Mouse (Mus musculus): ENCODE results near the gene Limch1.

Gene Limch1

GRCm38 (mm10) chr5:66745390-66745995 is at the start of gene Limch1:
TSS of gene Limch1 (plus strand) at chr5:66745827.
- DNase-seq (ENCODE audit: low spot score in 2 of 2): peak in 1 of 2 experiments; percentile 50

GRCm38 (mm10) chr5:66697119-66697518 is 48.5 kb upstream of the Limch1 start:
- peak in 1 of 2 experiments; percentile 76 for DNase-seq (ENCODE audit: low spot score in 2 of 2)

GRCm38 (mm10) chr5:66699911-66700310 is 45.7 kb upstream of the Limch1 start:
- DNase-seq (ENCODE audit: low spot score in 2 of 2): no peak

GRCm38 (mm10) chr5:66701951-66702350 is 43.7 kb upstream of the Limch1 start:
- no peak for DNase-seq (ENCODE audit: low spot score in 2 of 2)

GRCm38 (mm10) chr5:66703317-66704004 is 42.2 kb upstream of the Limch1 start:
- DNase-seq (ENCODE audit: low spot score in 2 of 2): no peak

GRCm38 (mm10) chr5:66707859-66708258 is 37.8 kb upstream of the Limch1 start:
- no peak for DNase-seq (ENCODE audit: low spot score in 2 of 2)

- peak in 1 of 2 experiments; percentile 28 for DNase-seq (ENCODE audit: low spot score in 2 of 2)
Observed at GRCm38 (mm10) chr5:66710445-66711019, 35.1 kb upstream of the Limch1 start.

- no peak for DNase-seq (ENCODE audit: low spot score in 2 of 2)
Observed at GRCm38 (mm10) chr5:66712801-66713200, 32.8 kb upstream of the Limch1 start.

- DNase-seq (ENCODE audit: low spot score in 2 of 2): no peak
Observed at GRCm38 (mm10) chr5:66715498-66715931, 30.1 kb upstream of the Limch1 start.

- DNase-seq (ENCODE audit: low spot score in 2 of 2): no peak
Observed at GRCm38 (mm10) chr5:66717931-66718330, 27.7 kb upstream of the Limch1 start.

GRCm38 (mm10) chr5:66718413-66718812 is 27.2 kb upstream of the Limch1 start:
- DNase-seq (ENCODE audit: low spot score in 2 of 2): no peak

GRCm38 (mm10) chr5:66718880-66719279 is 26.7 kb upstream of the Limch1 start:
- DNase-seq (ENCODE audit: low spot score in 2 of 2): no peak

- DNase-seq (ENCODE audit: low spot score in 2 of 2): no peak
Observed at GRCm38 (mm10) chr5:66720921-66721320, 24.7 kb upstream of the Limch1 start.

- no peak for DNase-seq (ENCODE audit: low spot score in 2 of 2)
Observed at GRCm38 (mm10) chr5:66722586-66722985, 23.0 kb upstream of the Limch1 start.

GRCm38 (mm10) chr5:66723037-66723436 is 22.6 kb upstream of the Limch1 start:
- no peak for DNase-seq (ENCODE audit: low spot score in 2 of 2)

- no peak for DNase-seq (ENCODE audit: low spot score in 2 of 2)
Observed at GRCm38 (mm10) chr5:66723626-66724025, 22.0 kb upstream of the Limch1 start.

GRCm38 (mm10) chr5:66729306-66729705 is 16.3 kb upstream of the Limch1 start:
- no peak for DNase-seq (ENCODE audit: low spot score in 2 of 2)

GRCm38 (mm10) chr5:66730621-66731301 is 14.9 kb upstream of the Limch1 start:
- peak; percentile 42 to 80 for DNase-seq (ENCODE audit: low spot score in 2 of 2)

- DNase-seq (ENCODE audit: low spot score in 2 of 2): no peak
Observed at GRCm38 (mm10) chr5:66731302-66731697, 14.3 kb upstream of the Limch1 start.

GRCm38 (mm10) chr5:66733556-66733955 is 12.1 kb upstream of the Limch1 start:
- DNase-seq (ENCODE audit: low spot score in 2 of 2): no peak

GRCm38 (mm10) chr5:66739376-66739775 is 6.3 kb upstream of the Limch1 start:
- DNase-seq (ENCODE audit: low spot score in 2 of 2): no peak

- peak in 1 of 2 experiments; percentile 64 for DNase-seq (ENCODE audit: low spot score in 2 of 2)
Observed at GRCm38 (mm10) chr5:66745996-66746681, 512 bp downstream of the Limch1 start.
